Mouse (Mus musculus) adrenal gland, adult 18-20 months (tissue): ENCODE measurements around the gene Rcbtb2. TPM values are rescaled to one million over a fixed set of nuclear protein-coding genes. Genes with fewer than 3 reads are reported as not detected.

Experiments
- DNase-seq, 2 experiments: peaks; one replicate each; pipeline ENCODE4 v3.0.0; 2021 to 2022; ENCODE audit warnings: low spot score in 2 of 2
- microRNA-seq, 2 experiments: library from miRNA; unstranded; fragments of <30 nt; microRNA quantifications; one replicate each; pipeline ENCODE4 v1.2.0; 2021; ENCODE audit warnings: borderline number of aligned reads in 2 of 2
- total RNA-seq, 2 experiments: library from RNA; stranded (reverse); gene quantifications; 1 replicate in 1 of 2; 2 replicates in 1 of 2; pipeline ENCODE4 v1.2.3; 2021

Gene Rcbtb2
- total RNA-seq, 2 experiments from 2014 or later: 29.5 to 51.1 TPM

- no peak for DNase-seq
Observed at GRCm38 (mm10) chr14:73253453-73254251, 130.8 kb downstream of the Rcbtb2 start.

- DNase-seq: no peak
Observed at GRCm38 (mm10) chr14:73254412-73254811, 131.6 kb downstream of the Rcbtb2 start.

GRCm38 (mm10) chr14:73255426-73255970 is 132.7 kb downstream of the Rcbtb2 start:
- DNase-seq: no peak

- no peak for DNase-seq
Observed at GRCm38 (mm10) chr14:73257348-73257747, 134.5 kb downstream of the Rcbtb2 start.

Small RNAs within 50 kb of the gene (microRNA-seq; reads per million reads assigned to microRNA genes)
- 0 reads per million in 2 experiments for gene Mir687

Other genes with a start within 250 kb of the Rcbtb2 start
- gene Cysltr2, start 73.9 kb upstream of the Rcbtb2 start, total RNA-seq: 1 to 10 TPM; 1.7 to 1.8 TPM
- gene Lpar6, start 114.9 kb downstream of the Rcbtb2 start, total RNA-seq: 1 to 10 TPM; 3.4 to 4.0 TPM
- 10 to 100 TPM; 19.0 to 31.7 TPM for gene Rb1, start 202.8 kb downstream of the Rcbtb2 start, total RNA-seq